Mouse (Mus musculus) forebrain, postnatal 0 days (tissue): ENCODE data around the gene Pdx1. TPM values are rescaled to one million over a fixed set of nuclear protein-coding genes. Genes with fewer than 3 reads are reported as not detected.

ENCODE experiments used
- ATAC-seq: fragments of 200-750 bp; cut with Nextera tagmentation; 2 replicates; pipeline ENCODE4 v1.8.0; 2017; ENCODE audit warnings: mild to moderate bottlenecking, moderate library complexity
- DNase-seq: peaks from one replicate; pipeline ENCODE4 v3.0.0-alpha.2; 2015
- H3K27ac ChIP-seq: fragments of 300-500 bp; sonication (generic); 2 replicates; pipeline ENCODE4 v1.5.1; 2014; ENCODE audit warnings: low read depth, mild to moderate bottlenecking, antibody characterized with exemption, low read length, moderate library complexity, mixed read lengths
- H3K27me3 ChIP-seq: fragments of 300-500 bp; sonication (generic); 2 replicates; pipeline ENCODE4 v1.6.1; 2014; ENCODE audit warnings: mild to moderate bottlenecking, low read length, mixed read lengths; ENCODE audit not compliant: insufficient read depth
- H3K36me3 ChIP-seq: fragments of 300-500 bp; sonication (generic); 2 replicates; pipeline ENCODE4 v1.6.1; 2014; ENCODE audit warnings: mild to moderate bottlenecking, moderate library complexity; ENCODE audit not compliant: insufficient read depth
- H3K4me1 ChIP-seq: fragments of 300-500 bp; sonication (generic); 2 replicates; pipeline ENCODE4 v1.6.1; 2014; ENCODE audit warnings: antibody characterized with exemption; ENCODE audit not compliant: insufficient read depth
- H3K4me2 ChIP-seq: fragments of 300-500 bp; sonication (generic); 2 replicates; pipeline ENCODE4 v1.6.1; 2014; ENCODE audit warnings: low read depth, mild to moderate bottlenecking, moderate library complexity
- H3K4me3 ChIP-seq: fragments of 300-500 bp; sonication (generic); 2 replicates; pipeline ENCODE4 v1.5.1; 2014; ENCODE audit warnings: low read depth, low read length, mixed read lengths
- H3K9ac ChIP-seq: fragments of 300-500 bp; sonication (generic); 2 replicates; pipeline ENCODE4 v1.6.1; 2014; ENCODE audit warnings: mild to moderate bottlenecking
- H3K9me3 ChIP-seq: fragments of 300-500 bp; sonication (generic); 2 replicates; pipeline ENCODE4 v1.6.1; 2016; ENCODE audit warnings: low read length
- CTCF ChIP-seq: sonication (generic); IDR thresholded peaks from 2 replicates; pipeline ENCODE4 v1.5.1; 2016; ENCODE audit warnings: antibody characterized with exemption, control low read depth, low read depth
- WGBS: fragments of 180-500 bp; shearing (Covaris S2); extraction: QIAGEN DNeasy Blood & Tissue Kit; methylation state at CpG from one replicate; pipeline ENCODE4 v1.1.7; 2014; 5-methylcytosine and 5-hydroxymethylcytosine counted together
- microRNA-seq, 2 experiments: library from miRNA; unstranded; fragments of <30 nt; microRNA quantifications; one replicate each; pipeline ENCODE4; 2016
- polyA plus RNA-seq: library from polyadenylated mRNA; unstranded; fragments of >200 nt; fragmentation: Nextera tagmentation; extraction: Ambion mirVana; gene quantifications from 2 replicates; pipeline ENCODE4 v1.2.1, GENCODE M21; 2015
- total RNA-seq: library from RNA; depleted of rRNA; stranded (reverse); fragments of >200 nt; gene quantifications from 2 replicates; pipeline ENCODE4 v1.2.3, GENCODE M21; 2014; rRNA removed

Gene Pdx1
- total and polyA plus RNA-seq, 2 experiments from 2014 or later: not detected

DNA sequence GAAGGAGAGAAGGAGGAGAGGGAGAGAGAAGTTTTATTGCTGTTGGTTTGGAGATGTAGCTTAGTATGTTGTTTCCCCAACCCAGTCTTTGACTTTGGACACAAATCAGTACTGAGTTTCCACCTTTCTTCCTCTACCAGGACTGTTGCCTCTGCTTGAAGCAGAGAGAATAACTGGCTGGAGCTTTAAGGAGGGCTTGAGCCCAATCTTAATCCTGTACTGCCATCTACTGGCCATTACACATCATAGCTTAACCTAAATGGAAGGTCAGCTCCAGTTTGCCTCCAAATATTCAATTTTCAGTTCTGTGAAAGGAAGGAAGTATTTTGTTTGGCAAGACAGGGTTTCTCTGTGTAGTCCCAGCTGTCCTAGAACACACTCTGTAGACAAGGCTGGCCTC lies 49.9 kb downstream of the Pdx1 start:
- Histone ChIP-seq H3K9me3 (no peaks in the 10 kb centered on the region), H3K27ac (no peak overlapping the region), H3K27me3 (peaks cover 70% of the 10 kb centered on the region), H3K4me2 (no peak overlapping the region), H3K9ac (no peak overlapping the region), H3K4me3 (no peak overlapping the region), H3K4me1 (no peaks in the 10 kb centered on the region), H3K36me3 (no peaks in the 10 kb centered on the region)
- TF ChIP-seq CTCF: peak; percentile 92
- DNase-seq (peak; percentile 82), ATAC-seq (peak; percentile 78)

DNA sequence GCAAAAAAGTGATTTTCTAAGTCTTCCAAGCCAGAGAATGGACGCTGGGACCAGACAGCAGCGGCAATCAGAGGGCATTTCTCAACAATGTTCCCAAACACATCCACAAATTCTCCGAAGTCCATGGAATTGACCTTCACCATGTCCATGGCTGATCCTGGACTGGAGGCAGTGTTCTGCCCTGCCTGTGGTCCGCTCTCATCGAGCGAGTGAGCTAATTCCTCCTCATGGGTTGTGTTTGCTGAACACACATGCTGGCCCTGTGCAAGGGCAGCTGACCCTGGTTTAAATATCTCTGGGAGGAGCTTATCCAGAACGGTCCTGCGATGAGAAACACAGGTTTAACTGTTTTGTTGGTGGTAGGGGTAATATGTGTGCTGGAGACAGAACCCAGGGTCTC lies 52.4 kb downstream of the Pdx1 start, which contains the start of gene Urad:
Urad (minus strand) TSS at position 258 of the 400 bp plus-strand sequence.
- Histone ChIP-seq H3K36me3 (no peaks in the 10 kb centered on the region), H3K9me3 (no peaks in the 10 kb centered on the region), H3K4me3 (no peak within 1 kb of the TSS), H3K27me3 (peaks cover 46% of the 10 kb centered on the region), H3K27ac (no peak within 1 kb of the TSS), H3K4me2 (no peak within 1 kb of the TSS), H3K4me1 (no peaks in the 10 kb centered on the region), H3K9ac (no peak within 1 kb of the TSS)
- DNase-seq (no peak), ATAC-seq (no peak)
- TF ChIP-seq CTCF: no peak
- 78% methylated on average over 8 of the region's 8 CpGs for WGBS

DNA sequence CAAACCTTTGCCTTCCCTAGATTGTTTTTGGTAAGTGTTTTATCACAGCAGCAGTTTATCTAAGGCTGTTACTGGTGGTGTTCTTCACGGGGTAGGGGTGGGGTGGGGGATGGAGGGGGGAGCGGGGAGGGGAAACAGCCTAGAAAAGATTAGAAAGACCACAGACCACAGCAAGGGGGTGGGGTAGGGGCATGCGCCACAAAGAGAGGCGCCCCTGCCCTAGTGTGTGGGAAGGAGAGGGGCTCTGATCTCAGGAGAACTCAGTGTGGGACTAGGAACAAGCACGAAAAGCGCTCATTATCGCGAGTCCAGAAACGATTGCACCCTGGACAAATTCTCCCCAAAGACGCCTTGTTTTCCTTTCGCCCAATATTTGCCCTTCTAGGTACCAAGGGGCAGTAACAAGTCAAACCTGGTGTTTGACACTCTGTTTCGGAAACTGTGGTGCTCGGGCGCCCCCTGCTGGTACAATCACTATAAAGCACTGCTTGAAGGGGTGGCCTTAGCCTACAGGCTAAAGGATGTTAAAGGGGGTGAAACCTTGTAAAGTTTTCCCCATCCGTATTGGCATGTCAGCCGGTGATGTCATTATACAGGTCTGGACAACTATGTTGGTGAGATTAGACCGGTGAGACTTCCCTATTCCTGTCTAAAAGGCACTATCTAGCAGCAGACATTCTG lies 53.6 kb downstream of the Pdx1 start:
- 22% methylated on average over 17 of the region's 17 CpGs for WGBS
- no peak overlapping the region for H3K4me3 ChIP-seq
- ATAC-seq (no peak), DNase-seq (peak; percentile 64)
- no peak overlapping the region for H3K27ac ChIP-seq
- H3K9me3 ChIP-seq: no peaks in the 10 kb centered on the region
- H3K4me1 ChIP-seq: no peaks in the 10 kb centered on the region
- H3K36me3 ChIP-seq: no peaks in the 10 kb centered on the region
- H3K9ac ChIP-seq: no peak overlapping the region
- no peak overlapping the region for H3K4me2 ChIP-seq
- peaks cover 34% of the 10 kb centered on the region for H3K27me3 ChIP-seq
- peak; percentile 81 for TF ChIP-seq CTCF

Small RNA genes within 50 kb of the gene (microRNA-seq; reads per million reads assigned to microRNA genes)
- 0 to 1.7 reads per million in 2 experiments for gene Mir7k

Other genes starting within 250 kb of the Pdx1 start
- 10.0 and 14.4 TPM in 2 replicates for gene Lnx2, start 193.4 kb upstream of the Pdx1 start, total RNA-seq
- gene Lnx2, start 193.4 kb upstream of the Pdx1 start, polyA plus RNA-seq: 5.6 and 6.5 TPM in 2 replicates
- 92.1 and 126 TPM in 2 replicates for gene Polr1d, start 192.9 kb upstream of the Pdx1 start, total RNA-seq
- gene Polr1d, start 192.9 kb upstream of the Pdx1 start, polyA plus RNA-seq: 114 and 141 TPM in 2 replicates
- 1.2 and 3.2 TPM in 2 replicates for gene Gsx1, start 81.3 kb upstream of the Pdx1 start, total RNA-seq
- 1.2 and 1.4 TPM in 2 replicates for gene Gsx1, start 81.3 kb upstream of the Pdx1 start, polyA plus RNA-seq
- not detected in 2 replicates for gene Cdx2, start 37.3 kb downstream of the Pdx1 start, total RNA-seq
- not detected in 2 replicates for gene Cdx2, start 37.3 kb downstream of the Pdx1 start, polyA plus RNA-seq
- gene Urad, start 52.5 kb downstream of the Pdx1 start, total RNA-seq: not detected in 2 replicates
- gene Urad, start 52.5 kb downstream of the Pdx1 start, polyA plus RNA-seq: not detected in 2 replicates
- gene Flt3, start 130.5 kb downstream of the Pdx1 start, total RNA-seq: 0.77 and 0.86 TPM in 2 replicates
- 0.35 and 0.68 TPM in 2 replicates for gene Flt3, start 130.5 kb downstream of the Pdx1 start, polyA plus RNA-seq
- gene Pan3, start 160.2 kb downstream of the Pdx1 start, total RNA-seq: 50.5 and 68.0 TPM in 2 replicates
- gene Pan3, start 160.2 kb downstream of the Pdx1 start, polyA plus RNA-seq: 39.0 and 52.6 TPM in 2 replicates